Mouse (Mus musculus): Measurements from ENCODE around the gene Tk1.

DNA sequence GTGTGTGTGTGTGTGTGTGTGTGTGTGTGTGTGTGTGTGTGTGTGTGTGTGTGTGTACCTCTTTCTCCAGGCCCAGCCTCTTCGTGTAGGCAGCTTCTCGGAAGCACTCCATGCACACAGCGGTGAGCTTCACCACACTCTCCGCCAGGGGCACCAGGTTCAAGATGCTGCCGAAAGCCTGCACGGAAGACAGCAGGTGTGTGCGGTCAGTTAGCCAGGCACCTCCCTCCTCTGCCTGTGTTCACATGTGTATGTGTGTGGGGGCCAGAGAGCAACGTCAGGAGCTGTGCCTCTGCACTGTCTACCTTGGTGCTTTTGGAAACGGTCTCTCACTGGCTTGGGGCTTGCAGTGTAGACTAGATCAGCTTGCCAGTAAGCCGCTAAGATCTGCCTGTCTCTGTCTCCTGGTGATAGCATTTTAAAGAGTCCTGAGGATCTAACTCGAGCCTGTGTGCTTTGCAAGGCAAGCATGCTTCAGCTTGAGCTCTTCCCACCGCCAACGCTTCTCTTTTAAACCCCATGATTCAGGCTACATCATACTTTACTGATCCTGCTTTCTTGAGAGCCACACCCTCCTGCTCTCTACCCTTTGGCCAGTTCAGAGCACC, 9.4 kb downstream of the Tk1 start:
- no peak for TF ChIP-seq GATA1 (IDR thresholded peaks at IDR 0.05; ENCODE audit: low read length)
- TF ChIP-seq TAL1 (IDR thresholded peaks at IDR 0.05; ENCODE audit: low read length) = no peak

Data from erythroblast, embryonic 14.5 days (primary cell).